Mouse (Mus musculus): ENCODE results near the gene Acad11. TPM values are rescaled to one million over a fixed set of nuclear protein-coding genes. Genes with fewer than 3 reads are reported as not detected.

The Acad11 gene
- polyA plus RNA-seq, 1 experiment from 2014 or later, result 7.4 TPM

DNA sequence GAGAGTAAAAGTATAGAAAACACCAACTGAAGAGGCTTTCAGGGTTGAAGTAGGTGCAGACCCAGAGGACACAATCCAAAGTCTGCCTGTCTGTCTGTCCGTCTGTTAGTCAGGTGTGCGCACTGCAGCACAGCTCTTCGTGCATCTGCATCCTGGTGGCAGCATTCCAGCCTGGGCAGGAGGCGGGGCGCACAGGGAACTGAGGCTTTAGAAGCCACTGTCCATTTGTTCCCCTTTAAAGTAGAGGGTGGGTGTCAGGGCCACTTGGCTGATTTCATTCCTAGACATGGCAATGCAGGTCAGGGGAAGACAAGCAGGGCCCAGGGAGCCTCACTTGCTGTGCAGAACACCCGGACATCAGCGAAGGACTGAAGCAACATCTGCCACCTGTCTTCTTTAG is 94.1 kb downstream of the Acad11 start:
- 95% methylated on average over 7 of the region's 7 CpGs for WGBS
- Histone ChIP-seq H3K4me1 (replicated peaks) (no peaks in the 10 kb centered on the region), H3K4me3 (no peak overlapping the region), H3K4me2 (no peak overlapping the region), H3K27me3 (no peaks in the 10 kb centered on the region), H3K9ac (no peak overlapping the region), H3K36me3 (peaks cover 98% of the 10 kb centered on the region), H3K9me3 (no peaks in the 10 kb centered on the region), H3K27ac (replicated peaks) (no peak overlapping the region)
- ATAC-seq (ENCODE audit: low read depth), result no peak

DNA sequence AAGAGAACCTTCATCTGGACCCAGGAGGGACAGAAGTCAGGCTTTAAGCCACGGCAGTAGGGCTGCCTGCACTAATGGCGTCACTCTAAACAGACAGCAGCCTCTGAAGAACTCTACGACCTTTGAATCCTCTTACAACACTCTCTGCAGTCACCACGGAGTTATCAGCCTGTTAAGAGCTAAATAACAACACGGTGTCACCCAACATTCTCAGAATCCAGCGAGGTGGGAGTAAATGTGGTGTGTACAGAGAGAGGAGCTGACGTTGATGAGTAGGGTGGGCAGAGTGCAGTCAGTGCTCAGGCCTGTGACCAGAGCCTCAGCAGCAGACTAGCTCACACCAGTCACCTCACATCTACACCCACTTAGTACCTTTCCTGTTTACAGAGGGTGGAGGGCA is 97.9 kb downstream of the Acad11 start:
- ATAC-seq (ENCODE audit: low read depth), result no peak
- H3K27me3 ChIP-seq, result no peaks in the 10 kb centered on the region
- WGBS, result 86% methylated on average over 7 of the region's 7 CpGs
- H3K27ac ChIP-seq (replicated peaks), result no peak overlapping the region
- no peak overlapping the region for H3K4me3 ChIP-seq
- peaks cover 96% of the 10 kb centered on the region for H3K36me3 ChIP-seq
- H3K9me3 ChIP-seq, result no peaks in the 10 kb centered on the region
- no peak overlapping the region for H3K4me2 ChIP-seq
- no peak overlapping the region for H3K9ac ChIP-seq
- H3K4me1 ChIP-seq (replicated peaks), result no peaks in the 10 kb centered on the region

DNA sequence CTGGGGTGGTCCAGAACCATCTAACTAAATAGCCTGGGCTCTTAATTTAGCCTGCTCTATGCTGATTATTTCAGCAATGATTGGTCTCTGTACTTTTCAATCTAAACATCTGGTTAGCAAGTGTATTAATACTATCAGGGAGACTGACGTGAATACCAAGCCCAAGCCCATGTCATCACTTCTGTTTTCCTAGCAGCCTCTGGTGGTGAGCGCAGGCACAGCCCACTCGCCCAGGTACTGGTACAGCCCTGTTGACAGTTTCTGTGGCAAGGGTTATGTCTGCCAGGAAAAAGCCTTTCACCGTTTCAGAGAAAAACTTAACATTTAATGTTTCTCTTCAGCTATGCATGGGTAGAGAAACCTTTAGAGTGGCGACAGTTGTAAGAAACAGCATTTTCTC is 101.0 kb downstream of the Acad11 start:
- no peak for ATAC-seq (ENCODE audit: low read depth)
- Histone ChIP-seq H3K27me3 (no peaks in the 10 kb centered on the region), H3K9ac (no peak overlapping the region), H3K4me2 (no peak overlapping the region), H3K4me3 (no peak overlapping the region), H3K27ac (replicated peaks) (no peak overlapping the region), H3K4me1 (replicated peaks) (no peaks in the 10 kb centered on the region), H3K36me3 (peaks cover 88% of the 10 kb centered on the region), H3K9me3 (no peaks in the 10 kb centered on the region)
- 91% methylated on average over 5 of the region's 5 CpGs for WGBS

DNA sequence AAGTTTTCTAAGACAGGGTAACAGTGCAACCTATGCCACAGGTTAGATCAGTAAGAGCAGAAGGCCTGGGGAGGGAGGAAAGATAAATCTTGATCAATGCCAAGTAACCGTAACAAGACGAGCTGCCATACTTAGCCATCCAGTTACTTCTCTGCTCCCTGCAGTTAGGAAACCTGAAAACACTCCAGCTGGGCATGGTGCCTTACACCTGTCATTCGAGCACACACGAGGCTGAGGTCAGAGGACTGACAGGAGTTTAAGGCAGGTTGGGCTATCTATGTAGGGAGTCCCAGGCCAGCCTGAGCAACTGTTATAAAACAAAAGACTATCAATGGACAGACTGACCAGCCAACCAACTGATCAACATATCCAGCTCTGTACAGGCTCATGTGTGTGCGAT is 102.7 kb downstream of the Acad11 start:
- WGBS, result 93% methylated on average over 5 of the region's 5 CpGs
- Histone ChIP-seq H3K9me3 (no peaks in the 10 kb centered on the region), H3K4me3 (no peak overlapping the region), H3K27ac (replicated peaks) (no peak overlapping the region), H3K4me2 (no peak overlapping the region), H3K36me3 (peaks cover 88% of the 10 kb centered on the region), H3K4me1 (replicated peaks) (no peaks in the 10 kb centered on the region), H3K27me3 (no peaks in the 10 kb centered on the region), H3K9ac (no peak overlapping the region)
- ATAC-seq (ENCODE audit: low read depth), result no peak

DNA sequence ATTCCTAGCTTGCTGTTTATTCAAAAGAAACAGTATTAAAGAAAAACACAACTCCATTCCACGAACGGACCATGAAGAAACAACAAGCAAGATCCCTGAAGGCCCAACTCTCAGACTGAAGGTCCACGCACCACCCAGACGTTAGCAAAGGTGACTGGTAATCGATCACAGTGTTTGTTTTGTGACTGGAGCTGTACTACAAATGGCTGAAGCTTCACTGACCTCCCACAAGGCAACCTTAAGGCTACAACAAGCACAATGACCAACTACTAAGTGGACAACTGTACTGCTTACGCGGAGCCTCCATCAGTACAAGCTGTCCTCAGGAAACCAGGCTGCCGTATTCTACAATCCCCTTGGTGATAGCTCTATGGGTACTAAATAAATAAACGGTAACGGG is 106.8 kb downstream of the Acad11 start:
- Histone ChIP-seq H3K9me3 (no peaks in the 10 kb centered on the region), H3K36me3 (peaks cover 84% of the 10 kb centered on the region), H3K27me3 (no peaks in the 10 kb centered on the region), H3K4me2 (no peak overlapping the region), H3K4me1 (replicated peaks) (no peaks in the 10 kb centered on the region), H3K27ac (replicated peaks) (no peak overlapping the region), H3K9ac (no peak overlapping the region), H3K4me3 (no peak overlapping the region)
- WGBS, result 94% methylated on average over 10 of the region's 10 CpGs
- ATAC-seq (ENCODE audit: low read depth), result no peak

DNA sequence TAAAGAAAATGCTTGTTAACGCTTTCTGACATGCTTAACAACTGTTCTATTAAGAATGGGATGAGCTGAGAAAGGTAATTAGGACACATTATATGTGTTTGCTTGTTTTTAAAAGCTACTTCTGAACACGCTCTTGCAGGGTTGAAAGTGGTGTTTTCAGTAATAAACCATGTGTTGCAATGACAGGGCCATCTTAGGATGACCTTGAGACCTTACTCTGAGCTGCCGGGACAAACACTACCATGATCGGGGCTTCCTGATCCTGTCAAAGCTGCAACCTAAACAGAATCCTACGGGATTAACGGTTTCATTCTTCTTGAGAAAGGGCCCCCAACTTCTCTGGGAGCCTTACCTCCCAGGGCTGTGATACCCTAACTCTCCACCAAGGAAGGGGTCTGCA is 108.5 kb downstream of the Acad11 start:
- Histone ChIP-seq H3K9ac (no peak overlapping the region), H3K36me3 (peaks cover 87% of the 10 kb centered on the region), H3K4me1 (replicated peaks) (no peaks in the 10 kb centered on the region), H3K27me3 (no peaks in the 10 kb centered on the region), H3K9me3 (no peaks in the 10 kb centered on the region), H3K27ac (replicated peaks) (no peak overlapping the region), H3K4me2 (no peak overlapping the region), H3K4me3 (no peak overlapping the region)
- no peak for ATAC-seq (ENCODE audit: low read depth)
- WGBS, result 93% methylated on average over 6 of the region's 6 CpGs

DNA sequence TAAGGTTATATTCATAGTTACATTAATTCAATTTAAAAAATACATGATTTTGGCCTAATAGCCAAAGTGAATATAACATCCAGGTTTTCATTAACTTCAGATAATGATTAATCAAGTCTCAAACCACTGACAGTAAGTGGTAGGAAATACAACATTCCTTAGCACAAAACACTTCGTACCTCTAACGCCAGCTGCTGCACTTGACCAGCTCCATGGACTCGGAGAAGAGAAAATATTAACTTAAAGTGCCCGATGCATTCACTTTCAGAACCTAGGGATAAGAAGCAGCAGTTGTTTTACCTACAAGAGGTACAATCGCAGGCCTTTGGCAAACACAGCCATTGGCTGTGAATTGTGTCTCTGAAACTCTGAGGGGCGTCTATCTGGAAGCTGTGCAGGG is 109.2 kb downstream of the Acad11 start:
- Histone ChIP-seq H3K4me2 (no peak overlapping the region), H3K36me3 (peaks cover 86% of the 10 kb centered on the region), H3K4me1 (replicated peaks) (no peaks in the 10 kb centered on the region), H3K9me3 (no peaks in the 10 kb centered on the region), H3K27me3 (no peaks in the 10 kb centered on the region), H3K4me3 (no peak overlapping the region), H3K27ac (replicated peaks) (no peak overlapping the region), H3K9ac (no peak overlapping the region)
- no peak for ATAC-seq (ENCODE audit: low read depth)
- WGBS, result 92% methylated on average over 6 of the region's 6 CpGs

Other genes with a start within 250 kb of the Acad11 start
- gene Nphp3, start 60.8 kb upstream of the Acad11 start, polyA plus RNA-seq (2015; fragmentation: Nextera tagmentation; extraction: Ambion mirVana), result 3.1 and 3.3 TPM in 2 replicates
- not detected in 2 replicates for gene Gm28305, start 22.7 kb upstream of the Acad11 start, polyA plus RNA-seq (2015; fragmentation: Nextera tagmentation; extraction: Ambion mirVana)
- 65.5 and 65.9 TPM in 2 replicates for gene Uba5, start 243 bp upstream of the Acad11 start, polyA plus RNA-seq (2015; fragmentation: Nextera tagmentation; extraction: Ambion mirVana)
- gene Ackr4, start 63.6 kb downstream of the Acad11 start, polyA plus RNA-seq (2015; fragmentation: Nextera tagmentation; extraction: Ambion mirVana), result 0.77 and 0.96 TPM in 2 replicates
- gene Dnajc13, start 199.6 kb downstream of the Acad11 start, polyA plus RNA-seq (2015; fragmentation: Nextera tagmentation; extraction: Ambion mirVana), result 16.3 and 19.5 TPM in 2 replicates

All from neural tube, embryonic 13.5 days (tissue).